Mouse (Mus musculus) thymus, postnatal 36 days (tissue): Measurements from ENCODE around the gene Lrrc3b.

Source experiments
- DNase-seq, 2 experiments: peaks; one replicate each; pipeline ENCODE4 v3.0.0; 2022; ENCODE audit warnings: mixed read lengths in 2 of 2

Lrrc3b gene

GRCm38 (mm10) chr14:15325872-15326271 is 112.9 kb downstream of the Lrrc3b start:
- DNase-seq, result no peak

GRCm38 (mm10) chr14:15322441-15323123 is 116.2 kb downstream of the Lrrc3b start:
- DNase-seq, result no peak

- DNase-seq, result no peak
These were observed 119.3 kb downstream of the Lrrc3b start for GRCm38 (mm10) chr14:15319399-15319915.

GRCm38 (mm10) chr14:15308576-15308975 is 130.2 kb downstream of the Lrrc3b start:
- DNase-seq, result no peak
